Mouse (Mus musculus): ENCODE measurements at regions not wholly inside any gene's neighbourhood (a gene's known extent, or its start where the extent isn't known, plus 50 kb on each side); places are given as distances from the start of the nearest gene placed in this dataset.

GRCm38 (mm10) chr16:85743022-85743421, 59.9 kb downstream of the Adamts1 start:
- no peak for DNase-seq (ENCODE audit: low read depth, low spot score)

GRCm38 (mm10) chr16:85738606-85739195, 64.2 kb downstream of the Adamts1 start:
- DNase-seq (ENCODE audit: low read depth, low spot score) = no peak

GRCm38 (mm10) chr16:85728026-85728425, 74.9 kb downstream of the Adamts1 start:
- DNase-seq (ENCODE audit: low read depth, low spot score) = no peak

- DNase-seq (ENCODE audit: low read depth, low spot score) = no peak
Observed at GRCm38 (mm10) chr16:85721968-85722367, 80.9 kb downstream of the Adamts1 start.

- no peak for DNase-seq (ENCODE audit: low read depth, low spot score)
Observed at GRCm38 (mm10) chr16:85712291-85712690, 90.6 kb downstream of the Adamts1 start.

GRCm38 (mm10) chr16:85704254-85705020, 98.5 kb downstream of the Adamts1 start:
- no peak for DNase-seq (ENCODE audit: low read depth, low spot score)

- DNase-seq (ENCODE audit: low read depth, low spot score) = no peak
Observed at GRCm38 (mm10) chr16:85702889-85703480, 99.9 kb downstream of the Adamts1 start.

- no peak for DNase-seq (ENCODE audit: low read depth, low spot score)
Observed at GRCm38 (mm10) chr16:85699329-85699728, 103.6 kb downstream of the Adamts1 start.

- no peak for DNase-seq (ENCODE audit: low read depth, low spot score)
Observed at GRCm38 (mm10) chr16:85682721-85683120, 120.2 kb downstream of the Adamts1 start.

GRCm38 (mm10) chr16:85680351-85680750, 122.6 kb downstream of the Adamts1 start:
- DNase-seq (ENCODE audit: low read depth, low spot score) = peak; percentile 30

- DNase-seq (ENCODE audit: low read depth, low spot score) = no peak
Observed at GRCm38 (mm10) chr16:85678781-85679180, 124.1 kb downstream of the Adamts1 start.

GRCm38 (mm10) chr16:85678228-85678627, 124.7 kb downstream of the Adamts1 start:
- DNase-seq (ENCODE audit: low read depth, low spot score) = peak; percentile 12

- peak; percentile 59 for DNase-seq (ENCODE audit: low read depth, low spot score)
Observed at GRCm38 (mm10) chr16:85677027-85677426, 123.8 kb upstream of the Cyyr1 start.

GRCm38 (mm10) chr16:85668767-85669166, 115.6 kb upstream of the Cyyr1 start:
- DNase-seq (ENCODE audit: low read depth, low spot score) = no peak

GRCm38 (mm10) chr16:85667790-85668189, 114.6 kb upstream of the Cyyr1 start:
- no peak for DNase-seq (ENCODE audit: low read depth, low spot score)

GRCm38 (mm10) chr16:85649516-85649915, 96.3 kb upstream of the Cyyr1 start:
- no peak for DNase-seq (ENCODE audit: low read depth, low spot score)

GRCm38 (mm10) chr16:85640992-85641391, 87.8 kb upstream of the Cyyr1 start:
- DNase-seq (ENCODE audit: low read depth, low spot score) = no peak

- no peak for DNase-seq (ENCODE audit: low read depth, low spot score)
Observed at GRCm38 (mm10) chr16:85637079-85637478, 83.9 kb upstream of the Cyyr1 start.

GRCm38 (mm10) chr16:85629738-85630137, 76.5 kb upstream of the Cyyr1 start:
- no peak for DNase-seq (ENCODE audit: low read depth, low spot score)

GRCm38 (mm10) chr16:85624505-85624904, 71.3 kb upstream of the Cyyr1 start:
- DNase-seq (ENCODE audit: low read depth, low spot score) = no peak

GRCm38 (mm10) chr16:85604089-85604488, 50.9 kb upstream of the Cyyr1 start:
- no peak for DNase-seq (ENCODE audit: low read depth, low spot score)
